Mouse (Mus musculus) forebrain, embryonic 11.5 days (tissue): ENCODE data around the gene Sh2d1b2. TPM values are rescaled to one million over a fixed set of nuclear protein-coding genes. Genes with fewer than 3 reads are reported as not detected.

Source experiments
- ATAC-seq: fragments of 200-750 bp; cut with Nextera tagmentation; replicated peaks from 2 replicates; pipeline ENCODE4 v1.8.0; 2017; ENCODE audit warnings: moderate TSS enrichment; ENCODE audit not compliant: low FRiP score
- DNase-seq: peaks from one replicate; pipeline ENCODE4 v3.0.0-alpha.2; 2017; ENCODE audit warnings: low spot score
- H3K27ac ChIP-seq: fragments of 300-500 bp; sonication (generic); 2 replicates; pipeline ENCODE4 v1.5.1; 2014; ENCODE audit warnings: low read depth, low read length
- H3K27me3 ChIP-seq: fragments of 300-500 bp; sonication (generic); 2 replicates; pipeline ENCODE4 v1.6.1; 2014; ENCODE audit warnings: mild to moderate bottlenecking, low read length, mixed read lengths; ENCODE audit not compliant: control insufficient read depth, insufficient read depth
- H3K36me3 ChIP-seq: fragments of 300-500 bp; sonication (generic); 2 replicates; pipeline ENCODE4 v1.6.1; 2014; ENCODE audit warnings: mild to moderate bottlenecking, low read length, moderate library complexity, mixed read lengths; ENCODE audit not compliant: control insufficient read depth, insufficient read depth
- H3K4me1 ChIP-seq: fragments of 300-500 bp; sonication (generic); replicated peaks from 2 replicates; pipeline ENCODE4 v1.6.1; 2014; ENCODE audit warnings: low read length, mixed read lengths; ENCODE audit not compliant: control insufficient read depth, insufficient read depth
- H3K4me2 ChIP-seq: fragments of 300-500 bp; sonication (generic); 2 replicates; pipeline ENCODE4 v1.6.1; 2014; ENCODE audit warnings: low read depth, mild to moderate bottlenecking, low read length, moderate library complexity, mixed read lengths; ENCODE audit not compliant: severe bottlenecking
- H3K4me3 ChIP-seq: fragments of 300-500 bp; sonication (generic); 2 replicates; pipeline ENCODE4 v1.5.1; 2014; ENCODE audit warnings: low read depth, low read length
- H3K9ac ChIP-seq: fragments of 300-500 bp; sonication (generic); 2 replicates; pipeline ENCODE4 v1.6.1; 2014; ENCODE audit warnings: low read length
- H3K9me3 ChIP-seq: fragments of 300-500 bp; sonication (generic); 2 replicates; pipeline ENCODE4 v1.6.1; 2016; ENCODE audit warnings: low read length, mixed read lengths; ENCODE audit not compliant: control insufficient read depth
- WGBS: fragments of 180-500 bp; shearing (Covaris S2); extraction: QIAGEN DNeasy Blood & Tissue Kit; methylation state at CpG from one replicate; pipeline ENCODE4 v1.1.7; 2014; 5-methylcytosine and 5-hydroxymethylcytosine counted together
- polyA plus RNA-seq: library from polyadenylated mRNA; unstranded; fragments of >200 nt; fragmentation: Nextera tagmentation; extraction: Ambion mirVana; gene quantifications from 2 replicates; pipeline ENCODE4 v1.2.1, GENCODE M21; 2014

Sh2d1b2 gene
- polyA plus RNA-seq, 1 experiment from 2014 or later = 0.07 TPM

- ATAC-seq (no peak), DNase-seq (no peak)
- Histone ChIP-seq H3K4me1 (no peaks in the 10 kb centered on the region), H3K4me2 (no peak overlapping the region), H3K27ac (no peak overlapping the region), H3K9me3 (no peaks in the 10 kb centered on the region), H3K36me3 (no peaks in the 10 kb centered on the region; the same call in 1 of the 2 replicates), H3K9ac (no peak overlapping the region), H3K27me3 (no peaks in the 10 kb centered on the region), H3K4me3 (no peak overlapping the region)
- 92% methylated on average over 10 of the region's 10 CpGs for WGBS
These were observed 19.2 kb upstream of the Sh2d1b2 start for GRCm38 (mm10) chr1:170213181-170213879.

- Histone ChIP-seq H3K36me3 (no peaks in the 10 kb centered on the region; the same call in 1 of the 2 replicates), H3K9me3 (no peaks in the 10 kb centered on the region), H3K27ac (no peak overlapping the region), H3K4me1 (no peaks in the 10 kb centered on the region), H3K27me3 (no peaks in the 10 kb centered on the region), H3K4me2 (peak overlapping the region; percentile 77), H3K9ac (peak overlapping the region; percentile 89), H3K4me3 (peak overlapping the region; percentile 89)
- no peak for DNase-seq
- 43% methylated on average over 7 of the region's 7 CpGs for WGBS
- ATAC-seq = no peak
These were observed 18.2 kb upstream of the Sh2d1b2 start for GRCm38 (mm10) chr1:170214383-170214756.

- ATAC-seq = peak; percentile 98
- under 1% methylated on average over 65 of the region's 70 CpGs for WGBS
- peak; percentile 92 for DNase-seq
- Histone ChIP-seq H3K27ac (no peak within 1 kb of the TSS; the same call in 1 of the 2 replicates), H3K27me3 (no peaks in the 10 kb centered on the region), H3K4me1 (no peaks in the 10 kb centered on the region), H3K9me3 (no peaks in the 10 kb centered on the region), H3K36me3 (no peaks in the 10 kb centered on the region; the same call in 1 of the 2 replicates), H3K4me2 (peak within 1 kb of the TSS; percentile 77), H3K9ac (peak within 1 kb of the TSS; percentile 89), H3K4me3 (peak within 1 kb of the TSS; percentile 89)
These were observed 17.6 kb upstream of the Sh2d1b2 start, which contains the start of gene Uhmk1 for GRCm38 (mm10) chr1:170214757-170215522. Gene Uhmk1 (minus strand): TSS chr1:170215397.

- no peaks in the 10 kb centered on the region for H3K27me3 ChIP-seq
- no peaks in the 10 kb centered on the region; the same call in 1 of the 2 replicates for H3K36me3 ChIP-seq
- ATAC-seq (peak; percentile 19; the same call in 1 of the 2 replicates), DNase-seq (no peak)
- no peak overlapping the region; the same call in 1 of the 2 replicates for H3K9ac ChIP-seq
- peak overlapping the region; percentile 34; the same call in 1 of the 2 replicates for H3K4me2 ChIP-seq
- H3K4me1 ChIP-seq = no peaks in the 10 kb centered on the region
- peak overlapping the region; percentile 89 for H3K4me3 ChIP-seq
- H3K27ac ChIP-seq = no peak overlapping the region
- H3K9me3 ChIP-seq = no peaks in the 10 kb centered on the region
- 77% methylated on average over 3 of the region's 3 CpGs for WGBS
These were observed 17.0 kb upstream of the Sh2d1b2 start for GRCm38 (mm10) chr1:170215590-170215989.

- ATAC-seq (no peak), DNase-seq (no peak)
These were observed 14.3 kb upstream of the Sh2d1b2 start for GRCm38 (mm10) chr1:170218091-170218884.

GRCm38 (mm10) chr1:170220351-170220750, 12.2 kb upstream of the Sh2d1b2 start:
- no peak overlapping the region for H3K27ac ChIP-seq
- no peak for DNase-seq
- no peaks in the 10 kb centered on the region for H3K9me3 ChIP-seq

More at GRCm38 (mm10) chr1:170218091-170218884, 14.3 kb upstream of the Sh2d1b2 start:
- Histone ChIP-seq H3K27ac (no peak overlapping the region), H3K9ac (no peak overlapping the region), H3K27me3 (no peaks in the 10 kb centered on the region), H3K4me3 (no peak overlapping the region), H3K9me3 (no peaks in the 10 kb centered on the region), H3K36me3 (no peaks in the 10 kb centered on the region), H3K4me2 (no peak overlapping the region), H3K4me1 (no peaks in the 10 kb centered on the region)
- WGBS = 81% methylated on average over 6 of the region's 6 CpGs

GRCm38 (mm10) chr1:170223276-170223675, 9.3 kb upstream of the Sh2d1b2 start:
- Histone ChIP-seq H3K4me1 (no peaks in the 10 kb centered on the region), H3K36me3 (no peaks in the 10 kb centered on the region), H3K27ac (no peak overlapping the region), H3K9me3 (no peaks in the 10 kb centered on the region), H3K9ac (no peak overlapping the region), H3K4me2 (no peak overlapping the region), H3K4me3 (no peak overlapping the region), H3K27me3 (no peaks in the 10 kb centered on the region)
- 75% methylated on average over 2 of the region's 2 CpGs for WGBS
- ATAC-seq (no peak), DNase-seq (no peak)

More at GRCm38 (mm10) chr1:170220351-170220750, 12.2 kb upstream of the Sh2d1b2 start:
- Histone ChIP-seq H3K4me2 (no peak overlapping the region), H3K27me3 (no peaks in the 10 kb centered on the region), H3K36me3 (no peaks in the 10 kb centered on the region), H3K4me1 (no peaks in the 10 kb centered on the region), H3K9ac (no peak overlapping the region), H3K4me3 (no peak overlapping the region)
- no peak for ATAC-seq

GRCm38 (mm10) chr1:170245016-170245415, 12.5 kb downstream of the Sh2d1b2 start:
- 88% methylated on average over 3 of the region's 3 CpGs for WGBS
- Histone ChIP-seq H3K4me2 (no peak overlapping the region), H3K9ac (no peak overlapping the region), H3K27ac (no peak overlapping the region), H3K36me3 (no peaks in the 10 kb centered on the region), H3K4me1 (no peaks in the 10 kb centered on the region), H3K9me3 (no peaks in the 10 kb centered on the region), H3K4me3 (no peak overlapping the region), H3K27me3 (no peaks in the 10 kb centered on the region)
- DNase-seq = no peak
- ATAC-seq = no peak
